8 mouse cellular contexts compared by ENCODE assay signal in the genomic region with DNA sequence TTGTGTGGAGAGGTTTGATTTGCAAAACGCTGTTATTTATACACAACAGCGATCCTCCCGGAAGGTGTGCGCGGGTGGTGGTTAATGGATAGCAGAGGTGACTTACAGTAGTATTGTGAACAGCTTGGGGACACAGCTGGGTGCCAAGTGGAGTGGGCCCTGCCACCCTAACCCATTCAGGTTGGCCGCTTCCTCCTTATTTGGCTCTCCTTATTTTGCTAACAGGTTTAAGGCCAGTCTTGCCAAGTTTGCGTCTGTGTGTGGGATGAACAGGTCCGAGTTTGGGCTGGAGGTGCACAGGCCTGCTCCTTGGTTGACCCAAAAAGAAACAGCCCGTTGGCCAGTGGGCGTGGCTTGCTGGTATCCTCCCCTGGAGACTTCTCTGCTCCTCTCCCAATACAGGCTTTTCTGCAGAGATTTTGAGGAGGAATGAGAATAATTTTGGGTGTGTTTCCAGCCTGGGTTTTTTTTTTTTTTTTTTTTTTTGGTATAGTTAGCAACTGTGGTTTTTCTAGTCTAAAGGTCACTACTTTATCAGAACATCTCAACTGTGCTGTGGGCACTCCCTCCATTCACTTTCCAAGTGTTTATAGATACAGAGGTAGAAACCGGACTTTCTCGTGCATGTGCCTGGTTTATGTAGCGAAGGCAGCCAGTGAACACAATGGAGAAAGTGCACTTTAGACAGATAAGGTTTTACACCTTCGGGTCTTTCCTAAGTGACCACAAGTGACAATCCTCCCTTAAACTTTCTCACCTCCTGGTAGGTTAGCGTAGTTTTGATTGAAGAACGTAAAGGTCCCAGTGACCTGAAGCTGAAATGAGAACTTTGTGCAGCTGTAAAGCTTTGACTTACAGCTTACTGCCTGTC. TPM values are rescaled to one million over a fixed set of nuclear protein-coding genes. Genes with fewer than 3 reads are reported as not detected.
A peak's percentile ranks its signal among the peaks of the same experiment; 100 is the strongest.
DNase-seq lines count a peak whose midpoint lies in the region; ATAC-seq lines count a peak whose summit lies in the region.

No protein-coding gene starts in this region.

- peak overlapping the region; percentile 98 for H3K9ac ChIP-seq in forebrain, embryonic 15.5 days (replicated peaks)
- H3K9ac ChIP-seq in hindbrain, embryonic 13.5 days = peak overlapping the region; percentile 96
- peak overlapping the region; percentile 93 for H3K9ac ChIP-seq in limb, embryonic 15.5 days
- H3K9ac ChIP-seq in midbrain, embryonic 13.5 days (replicated peaks) = peak overlapping the region; percentile 97
- H3K9ac ChIP-seq in stomach, embryonic 14.5 days (replicated peaks; ENCODE audit: low read depth, low read length) = peak overlapping the region; percentile 89

- WGBS in forebrain, embryonic 15.5 days = 19% methylated on average over 16 of the region's 16 CpGs
- WGBS in hindbrain, embryonic 13.5 days = 20% methylated on average over 16 of the region's 16 CpGs
- 10% methylated on average over 16 of the region's 16 CpGs for WGBS in limb, embryonic 15.5 days
- WGBS in midbrain, embryonic 13.5 days = 21% methylated on average over 16 of the region's 16 CpGs
- 8% methylated on average over 16 of the region's 16 CpGs for WGBS in stomach, embryonic 14.5 days

- peaks cover 47% of the 10 kb centered on the region for H3K4me1 ChIP-seq in forebrain, embryonic 15.5 days
- H3K4me1 ChIP-seq in hindbrain, embryonic 13.5 days (replicated peaks) = peaks cover 44% of the 10 kb centered on the region
- peaks cover 29% of the 10 kb centered on the region for H3K4me1 ChIP-seq in limb, embryonic 15.5 days
- peaks cover 37% of the 10 kb centered on the region for H3K4me1 ChIP-seq in midbrain, embryonic 13.5 days (replicated peaks)
- peaks cover 27% of the 10 kb centered on the region for H3K4me1 ChIP-seq in stomach, embryonic 14.5 days (ENCODE audit: control insufficient read depth, insufficient read depth, low read length)

- H3K36me3 ChIP-seq in forebrain, embryonic 15.5 days = no peaks in the 10 kb centered on the region
- H3K36me3 ChIP-seq in hindbrain, embryonic 13.5 days = no peaks in the 10 kb centered on the region
- H3K36me3 ChIP-seq in limb, embryonic 15.5 days = no peaks in the 10 kb centered on the region
- no peaks in the 10 kb centered on the region for H3K36me3 ChIP-seq in midbrain, embryonic 13.5 days
- H3K36me3 ChIP-seq in stomach, embryonic 14.5 days (ENCODE audit: control insufficient read depth, insufficient read depth, low read length) = no peaks in the 10 kb centered on the region

- H3K4me2 ChIP-seq in forebrain, embryonic 15.5 days (replicated peaks) = peak overlapping the region; percentile 92
- H3K4me2 ChIP-seq in hindbrain, embryonic 13.5 days = peak overlapping the region; percentile 95
- peak overlapping the region; percentile 79 for H3K4me2 ChIP-seq in limb, embryonic 15.5 days
- H3K4me2 ChIP-seq in midbrain, embryonic 13.5 days (replicated peaks) = peak overlapping the region; percentile 79
- H3K4me2 ChIP-seq in stomach, embryonic 14.5 days (replicated peaks; ENCODE audit: low read depth, low read length) = peak overlapping the region; percentile 48

- H3K9me3 ChIP-seq in forebrain, embryonic 15.5 days = no peaks in the 10 kb centered on the region
- no peaks in the 10 kb centered on the region for H3K9me3 ChIP-seq in hindbrain, embryonic 13.5 days
- no peaks in the 10 kb centered on the region for H3K9me3 ChIP-seq in limb, embryonic 15.5 days
- H3K9me3 ChIP-seq in midbrain, embryonic 13.5 days = no peaks in the 10 kb centered on the region
- no peaks in the 10 kb centered on the region for H3K9me3 ChIP-seq in stomach, embryonic 14.5 days (ENCODE audit: control insufficient read depth, low read depth, low read length)

- peak overlapping the region; percentile 98 for H3K4me3 ChIP-seq in forebrain, embryonic 15.5 days
- peak overlapping the region; percentile 99 for H3K4me3 ChIP-seq in hindbrain, embryonic 13.5 days
- H3K4me3 ChIP-seq in limb, embryonic 15.5 days = peak overlapping the region; percentile 94
- peak overlapping the region; percentile 97 for H3K4me3 ChIP-seq in midbrain, embryonic 13.5 days (replicated peaks)
- peak overlapping the region; percentile 96 for H3K4me3 ChIP-seq in stomach, embryonic 14.5 days (ENCODE audit: low read depth, low read length)

- H3K27me3 ChIP-seq in forebrain, embryonic 15.5 days = no peaks in the 10 kb centered on the region
- H3K27me3 ChIP-seq in hindbrain, embryonic 13.5 days = no peaks in the 10 kb centered on the region
- H3K27me3 ChIP-seq in limb, embryonic 15.5 days = no peaks in the 10 kb centered on the region
- no peaks in the 10 kb centered on the region for H3K27me3 ChIP-seq in midbrain, embryonic 13.5 days
- H3K27me3 ChIP-seq in stomach, embryonic 14.5 days (ENCODE audit: control insufficient read depth, insufficient read depth, low read length) = no peaks in the 10 kb centered on the region

- peak; percentile 20 for ATAC-seq in forebrain, embryonic 15.5 days (replicated peaks)
- peak; percentile 21; the same call in 1 of the 2 replicates for ATAC-seq in hindbrain, embryonic 13.5 days (ENCODE audit: low FRiP score)
- ATAC-seq in limb, embryonic 15.5 days (ENCODE audit: insufficient number of reproducible peaks, low FRiP score, low TSS enrichment, low read depth) = no peak
- no peak for ATAC-seq in midbrain, embryonic 13.5 days
- ATAC-seq in stomach, embryonic 14.5 days (ENCODE audit: insufficient number of reproducible peaks, insufficient read depth, low FRiP score, low read depth) = no peak
- no peak for ATAC-seq in granulocyte monocyte progenitor cell, adult 5-6 weeks (replicated peaks; ENCODE audit: poor library complexity, severe bottlenecking)

- DNase-seq in Muller cell, postnatal 12 days (ENCODE audit: inconsistent ontology term) = peak; percentile 66
- DNase-seq in cerebellum, adult 11 months = peak; percentile 61

- H3K27ac ChIP-seq in forebrain, embryonic 15.5 days (replicated peaks) = peak overlapping the region; percentile 91
- H3K27ac ChIP-seq in hindbrain, embryonic 13.5 days = peak overlapping the region; percentile 94
- H3K27ac ChIP-seq in limb, embryonic 15.5 days = peak overlapping the region; percentile 97
- H3K27ac ChIP-seq in midbrain, embryonic 13.5 days = peak overlapping the region; percentile 92
- peak overlapping the region; percentile 96; the same call in 1 of the 2 replicates for H3K27ac ChIP-seq in stomach, embryonic 14.5 days (ENCODE audit: low read length)

RNA-seq across cellular contexts. Expression of a gene that starts 2.6 kb away (rescaled TPM):
- polyA plus RNA-seq in forebrain, embryonic 15.5 days (2015; fragmentation: Nextera tagmentation; extraction: Ambion mirVana) = 53.3 and 60.2 TPM in 2 replicates
- polyA plus RNA-seq in hindbrain, embryonic 13.5 days (2015; fragmentation: Nextera tagmentation; extraction: Ambion mirVana) = 37.1 and 42.7 TPM in 2 replicates
- 31.1 and 35.9 TPM in 2 replicates for polyA plus RNA-seq in limb, embryonic 15.5 days (2015; fragmentation: Nextera tagmentation; extraction: Ambion mirVana)
- 31.8 and 35.4 TPM in 2 replicates for polyA plus RNA-seq in midbrain, embryonic 13.5 days (2015; fragmentation: Nextera tagmentation; extraction: Ambion mirVana)
- 49.0 and 51.4 TPM in 2 replicates for polyA plus RNA-seq in stomach, embryonic 14.5 days (2014; fragmentation: Nextera tagmentation; extraction: Ambion mirVana)
- total RNA-seq in granulocyte monocyte progenitor cell, adult 5-6 weeks (2014; fragmentation: Nextera tagmentation) = 14.8 and 23.3 TPM in 2 replicates
- total RNA-seq in granulocyte monocyte progenitor cell, adult 5-6 weeks (2017) = 11.9 and 13.1 TPM in 2 replicates

Comparison
In these comparisons a context has a peak if more than half of its experiments do, and no peak if none do; other contexts are left out.
1. ATAC-seq: peak in forebrain, embryonic 15.5 days (single experiment) and hindbrain, embryonic 13.5 days (single experiment); none in limb, embryonic 15.5 days (single experiment), midbrain, embryonic 13.5 days (single experiment), stomach, embryonic 14.5 days (single experiment) and granulocyte monocyte progenitor cell, adult 5-6 weeks (single experiment).
2. Peak in every context shown above with its lines, with median percentiles within 50 percentile points of each other: H3K27ac ChIP-seq, H3K4me2 ChIP-seq, H3K4me3 ChIP-seq and H3K9ac ChIP-seq.